Mouse (Mus musculus) forebrain, embryonic 13.5 days (tissue): ENCODE measurements at regions not wholly inside any gene's neighbourhood (a gene's known extent, or its start where the extent isn't known, plus 50 kb on each side); places are given as distances from the start of the nearest gene placed in this dataset.

Experiments used
- ATAC-seq: fragments of 200-750 bp; cut with Nextera tagmentation; 2 replicates; pipeline ENCODE4 v1.8.0; 2017
- H3K27ac ChIP-seq: fragments of 300-500 bp; sonication (generic); 2 replicates; pipeline ENCODE4 v1.5.1; 2015; ENCODE audit warnings: inconsistent platforms, mild to moderate bottlenecking, moderate library complexity
- H3K27me3 ChIP-seq: fragments of 300-500 bp; sonication (generic); 2 replicates; pipeline ENCODE4 v1.6.1; 2015; ENCODE audit warnings: mild to moderate bottlenecking, inconsistent platforms
- H3K36me3 ChIP-seq: fragments of 300-500 bp; sonication (generic); 2 replicates; pipeline ENCODE4 v1.6.1; 2015; ENCODE audit warnings: mild to moderate bottlenecking, inconsistent platforms; ENCODE audit not compliant: poor library complexity, severe bottlenecking
- H3K4me1 ChIP-seq: fragments of 300-500 bp; sonication (generic); 2 replicates; pipeline ENCODE4 v1.6.1; 2015; ENCODE audit warnings: inconsistent platforms
- H3K4me2 ChIP-seq: fragments of 300-500 bp; sonication (generic); 2 replicates; pipeline ENCODE4 v1.6.1; 2015; ENCODE audit warnings: inconsistent platforms, mild to moderate bottlenecking, moderate library complexity
- H3K4me3 ChIP-seq: fragments of 300-500 bp; sonication (generic); 2 replicates; pipeline ENCODE4 v1.5.1; 2015; ENCODE audit warnings: mild to moderate bottlenecking, inconsistent platforms
- H3K9ac ChIP-seq: fragments of 300-500 bp; sonication (generic); 2 replicates; pipeline ENCODE4 v1.6.1; 2015; ENCODE audit warnings: mild to moderate bottlenecking, inconsistent platforms
- H3K9me3 ChIP-seq: fragments of 300-500 bp; sonication (generic); replicated peaks from 2 replicates; pipeline ENCODE4 v1.6.1; 2016; ENCODE audit warnings: inconsistent platforms
- WGBS: fragments of 180-500 bp; shearing (Covaris S2); methylation state at CpG from one replicate; pipeline ENCODE4 v1.1.7; 2015; 5-methylcytosine and 5-hydroxymethylcytosine counted together

DNA sequence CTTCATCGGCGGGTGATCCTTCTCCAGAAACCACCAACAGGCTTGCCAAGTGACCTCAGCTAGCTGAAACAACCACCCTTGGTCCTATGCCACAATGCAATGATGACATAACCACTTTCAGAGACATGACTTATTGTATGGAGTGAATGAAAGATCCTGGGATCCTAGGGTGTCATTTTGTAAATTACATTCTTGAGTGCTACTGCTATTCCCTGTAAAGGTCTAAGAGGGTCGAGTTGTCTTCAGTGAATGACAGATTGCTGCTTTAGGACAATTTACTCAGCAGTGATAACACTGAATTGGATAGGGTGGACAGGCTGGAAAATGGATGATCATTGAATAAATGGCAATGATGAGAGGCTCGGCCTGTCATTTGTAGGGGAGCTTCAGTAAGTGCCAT lies 692.4 kb downstream of the Gm9008 start:
- 72% methylated on average over 4 of the region's 4 CpGs for WGBS
- ATAC-seq: peak; percentile 41; the same call in 1 of the 2 replicates
- H3K36me3 ChIP-seq: no peaks in the 10 kb centered on the region

DNA sequence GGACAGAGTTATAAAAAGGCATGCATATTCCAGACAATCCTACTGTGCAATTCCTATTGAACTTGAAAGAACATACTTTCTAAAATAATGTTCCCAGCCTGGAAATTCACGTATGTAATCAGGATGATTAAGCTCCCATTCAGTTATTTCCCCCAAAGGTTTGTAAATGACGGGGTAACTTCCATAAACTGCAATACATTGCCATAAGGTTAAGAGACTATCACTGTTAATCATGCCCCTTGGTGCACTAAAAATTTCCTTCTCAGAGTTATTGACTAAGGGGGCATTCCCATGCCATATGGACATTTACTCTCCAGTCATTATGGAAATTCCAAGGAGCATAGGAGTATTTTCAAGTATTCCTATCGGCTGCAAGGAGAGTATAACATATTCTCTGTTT lies 697.6 kb downstream of the Gm9008 start:
- Histone ChIP-seq H3K9me3 (no peaks in the 10 kb centered on the region), H3K4me3 (no peak overlapping the region), H3K27ac (no peak overlapping the region), H3K4me1 (no peaks in the 10 kb centered on the region), H3K4me2 (no peak overlapping the region), H3K9ac (no peak overlapping the region), H3K36me3 (no peaks in the 10 kb centered on the region), H3K27me3 (no peaks in the 10 kb centered on the region)
- 73% methylated on average over 3 of the region's 3 CpGs for WGBS
- no peak for ATAC-seq

More for the DNA sequence above, 692.4 kb downstream of the Gm9008 start:
- no peaks in the 10 kb centered on the region for H3K27me3 ChIP-seq
- H3K4me1 ChIP-seq: no peaks in the 10 kb centered on the region
- H3K4me3 ChIP-seq: no peak overlapping the region
- H3K4me2 ChIP-seq: no peak overlapping the region
- H3K27ac ChIP-seq: no peak overlapping the region
- H3K9me3 ChIP-seq: no peaks in the 10 kb centered on the region
- no peak overlapping the region for H3K9ac ChIP-seq

DNA sequence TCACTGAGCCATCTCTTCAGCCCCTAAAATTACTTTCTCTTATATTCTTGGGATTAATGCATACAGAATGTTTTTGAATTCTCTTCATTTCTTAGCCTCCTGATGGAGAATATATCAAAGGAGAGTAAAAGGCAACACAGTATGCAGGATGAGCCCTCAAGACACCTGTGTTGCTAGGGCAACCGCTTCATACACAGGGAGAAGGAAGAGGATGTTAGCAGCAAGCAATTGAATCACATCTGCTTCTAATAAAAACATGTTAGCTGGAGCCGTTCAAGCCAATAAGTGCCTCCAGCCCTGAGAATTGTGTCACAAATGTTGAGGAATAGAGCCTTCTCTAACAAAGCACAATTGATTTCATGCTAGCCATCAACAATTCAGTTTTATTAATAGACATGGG lies 698.0 kb downstream of the Gm9008 start:
- ATAC-seq: no peak
- no peaks in the 10 kb centered on the region for H3K27me3 ChIP-seq
- H3K36me3 ChIP-seq: no peaks in the 10 kb centered on the region
- H3K4me3 ChIP-seq: no peak overlapping the region
- WGBS: 65% methylated on average over 2 of the region's 2 CpGs
- H3K27ac ChIP-seq: no peak overlapping the region
- no peaks in the 10 kb centered on the region for H3K9me3 ChIP-seq
- no peak overlapping the region for H3K9ac ChIP-seq
- no peak overlapping the region for H3K4me2 ChIP-seq
- no peaks in the 10 kb centered on the region for H3K4me1 ChIP-seq

DNA sequence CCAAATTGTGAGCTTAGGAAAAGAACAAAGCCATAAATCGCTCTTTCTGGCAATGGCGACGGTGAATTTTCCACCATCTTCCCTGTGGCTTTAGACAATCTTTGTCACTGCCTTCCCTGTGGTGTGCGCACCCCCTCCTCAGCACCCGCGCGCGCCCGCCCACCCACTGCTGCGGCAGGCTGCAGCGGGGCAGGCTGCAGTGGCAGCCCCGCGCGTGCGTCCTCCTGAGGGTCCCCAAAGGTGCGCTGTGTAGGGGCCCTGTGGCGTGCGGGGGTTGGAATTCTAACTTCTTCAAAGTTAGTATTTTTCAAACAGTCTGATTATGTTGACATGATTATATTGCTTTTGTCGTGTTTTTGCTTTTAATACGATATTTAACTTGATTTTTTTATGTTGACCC lies 714.9 kb downstream of the Gm9008 start:
- 68% methylated on average over 20 of the region's 20 CpGs for WGBS
- Histone ChIP-seq H3K4me2 (peak overlapping the region; percentile 25; the same call in 1 of the 2 replicates), H3K4me3 (no peak overlapping the region), H3K27me3 (no peaks in the 10 kb centered on the region), H3K36me3 (no peaks in the 10 kb centered on the region), H3K9ac (no peak overlapping the region), H3K27ac (no peak overlapping the region), H3K9me3 (no peaks in the 10 kb centered on the region), H3K4me1 (no peaks in the 10 kb centered on the region)
- ATAC-seq: peak; percentile 57; the same call in 1 of the 2 replicates

DNA sequence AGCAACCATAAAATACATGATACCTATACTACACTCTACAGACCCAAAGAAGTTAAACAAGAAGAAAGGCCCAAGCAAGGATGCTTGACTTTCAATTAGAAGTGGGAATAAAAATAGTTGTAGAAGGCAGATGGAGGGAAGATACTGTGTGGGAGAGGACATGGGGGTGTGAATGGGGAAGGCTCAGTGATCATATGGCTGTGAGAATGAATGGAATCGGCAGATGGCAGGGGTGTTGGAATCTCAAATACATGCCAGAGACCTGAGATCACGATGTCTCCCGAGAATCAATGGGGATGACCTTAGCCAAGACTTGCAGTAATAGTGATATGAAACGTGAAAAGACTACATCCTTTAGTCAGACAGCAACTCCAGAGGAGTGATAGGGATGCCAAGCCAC lies 734.5 kb downstream of the Gm9008 start:
- 92% methylated on average over 4 of the region's 4 CpGs for WGBS
- no peak overlapping the region for H3K9ac ChIP-seq
- H3K36me3 ChIP-seq: no peaks in the 10 kb centered on the region
- H3K4me1 ChIP-seq: no peaks in the 10 kb centered on the region
- H3K27ac ChIP-seq: no peak overlapping the region
- no peaks in the 10 kb centered on the region for H3K9me3 ChIP-seq
- H3K4me3 ChIP-seq: no peak overlapping the region
- no peak for ATAC-seq
- H3K4me2 ChIP-seq: no peak overlapping the region
- H3K27me3 ChIP-seq: no peaks in the 10 kb centered on the region

DNA sequence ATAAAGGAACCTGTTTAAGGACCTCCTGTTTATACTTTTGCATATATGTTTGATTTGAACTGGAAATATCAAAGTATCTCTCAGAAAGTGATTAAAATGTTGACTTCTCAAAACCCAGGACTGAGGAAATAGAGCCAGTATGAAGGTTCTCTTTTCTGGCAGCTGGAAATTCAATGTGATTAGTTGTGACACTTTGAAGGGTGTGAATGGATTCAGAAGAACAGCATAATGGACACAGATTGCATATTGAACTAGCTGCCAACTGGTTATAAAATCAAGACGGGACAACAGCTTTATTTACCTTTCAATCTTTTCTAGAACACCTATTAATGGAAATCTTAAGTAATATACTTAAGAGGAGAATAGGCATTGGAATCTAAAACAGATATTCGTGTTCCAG lies 741.4 kb downstream of the Gm9008 start:
- no peak overlapping the region for H3K27ac ChIP-seq

More for the DNA sequence above, 741.4 kb downstream of the Gm9008 start:
- no peak overlapping the region for H3K9ac ChIP-seq
- peak; percentile 75 for ATAC-seq
- H3K9me3 ChIP-seq: no peaks in the 10 kb centered on the region
- 28% methylated on average over 2 of the region's 2 CpGs for WGBS
- no peaks in the 10 kb centered on the region for H3K27me3 ChIP-seq
- no peaks in the 10 kb centered on the region for H3K36me3 ChIP-seq
- no peak overlapping the region for H3K4me3 ChIP-seq
- H3K4me1 ChIP-seq: no peaks in the 10 kb centered on the region
- H3K4me2 ChIP-seq: no peak overlapping the region
